12 mouse cellular contexts compared by ENCODE assay signal in the genomic region with DNA sequence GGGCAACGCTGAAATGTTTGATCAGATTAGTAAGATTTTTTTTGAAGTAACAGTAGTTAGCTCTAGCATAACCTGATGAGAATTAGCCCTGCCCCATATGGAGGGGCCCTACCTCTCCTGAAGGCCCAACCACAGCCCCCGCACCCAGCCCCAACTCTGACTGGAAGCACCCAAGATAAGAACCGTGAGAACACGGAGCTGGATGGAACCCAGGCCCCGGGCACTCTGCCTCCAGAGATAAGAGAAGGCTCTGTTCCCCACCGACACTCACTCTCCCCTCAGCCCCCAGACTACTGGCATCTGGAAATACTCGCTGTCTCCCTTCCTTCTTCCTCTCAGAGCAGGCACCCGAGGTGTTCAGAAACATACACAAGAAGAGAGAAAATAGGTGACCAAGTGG. TPM values are rescaled to one million over a fixed set of nuclear protein-coding genes. Genes with fewer than 3 reads are reported as not detected.
DNase-seq lines count a peak whose midpoint lies in the region; ATAC-seq and TF ChIP-seq lines count a peak whose summit lies in the region.
"Had no signal": no experiment of that assay in that cellular context is flagged by ENCODE, and none has a peak within 500 bp of the region (broad histone marks: within the 10 kb centered on the region; RNA-seq: fewer than 3 reads in every experiment).

No protein-coding gene starts in this region.

- H3K36me3 ChIP-seq in heart, embryonic 10.5 days: no peaks in the 10 kb centered on the region
- 0 out of 2 replicates have a peak, but pooled peaks cover 3% of the 10 kb centered on the region for H3K36me3 ChIP-seq in lung, embryonic 14.5 days (ENCODE audit: insufficient read depth)
- H3K36me3 ChIP-seq in liver, embryonic 15.5 days (replicated peaks): no peaks in the 10 kb centered on the region
- H3K36me3 ChIP-seq: embryonic facial prominence, embryonic 12.5 days had no signal

- peak overlapping the region; percentile 10; the same call in 1 of the 2 replicates for H3K4me2 ChIP-seq in lung, embryonic 14.5 days
- H3K4me2 ChIP-seq in liver, embryonic 15.5 days: peak overlapping the region; percentile 52
- H3K4me2 ChIP-seq: embryonic facial prominence, embryonic 12.5 days had no signal

- ATAC-seq in lung, embryonic 14.5 days (ENCODE audit: insufficient read depth): 0 out of 2 replicates have a peak, but pooled peaks have one; percentile 40
- peak; percentile 92 for ATAC-seq in liver, embryonic 15.5 days (ENCODE audit: insufficient read depth)
- ATAC-seq: activated CD4-positive, CD25-positive, alpha-beta regulatory T cell, adult 4 months had no signal

- peaks cover 90% of the 10 kb centered on the region for H3K4me1 ChIP-seq in heart, embryonic 10.5 days
- H3K4me1 ChIP-seq in lung, embryonic 14.5 days (ENCODE audit: insufficient read depth): peaks cover 23% of the 10 kb centered on the region; the same call in 1 of the 2 replicates
- peaks cover 49% of the 10 kb centered on the region for H3K4me1 ChIP-seq in liver, embryonic 15.5 days (replicated peaks)

- no peak for TF ChIP-seq CTCF in lung, embryonic 14.5 days (IDR thresholded peaks at IDR 0.05; ENCODE audit: low read depth)

- peak overlapping the region; percentile 42 for H3K4me3 ChIP-seq in heart, embryonic 10.5 days
- no peak overlapping the region for H3K4me3 ChIP-seq in lung, embryonic 14.5 days (ENCODE audit: low read depth, low read length)
- no peak overlapping the region; the same call in 1 of the 2 replicates for H3K4me3 ChIP-seq in liver, embryonic 15.5 days (replicated peaks)
- H3K4me3 ChIP-seq: embryonic facial prominence, embryonic 12.5 days had no signal

- peak; percentile 96 for DNase-seq in heart, embryonic 10.5 days (ENCODE audit: low spot score)
- DNase-seq in heart, adult 11 months: no peak
- DNase-seq in lung, embryonic 14.5 days: no peak
- DNase-seq in lung, postnatal 4 days: no peak
- peak; percentile 29 for DNase-seq in c-Kit-positive CD71-negative TER-119-negative erythroid progenitor cells, embryonic 14.5 days (ENCODE audit: low read depth)
- no peak for DNase-seq in urinary bladder, postnatal 10 days (ENCODE audit: low spot score)
- no peak for DNase-seq in left cerebral cortex, postnatal 36 days (ENCODE audit: low spot score in 2 of 2)
- DNase-seq: cerebellum, adult 9-10 months; kidney, adult 18-20 months had no signal

- WGBS in heart, embryonic 10.5 days: under 1% methylated on average over 8 of the region's 8 CpGs
- 19% methylated on average over 8 of the region's 8 CpGs for WGBS in lung, embryonic 14.5 days
- WGBS in liver, embryonic 15.5 days (ENCODE audit: insufficient replicate concordance): 9% methylated on average over 8 of the region's 8 CpGs

- H3K9me3 ChIP-seq in heart, embryonic 10.5 days: no peaks in the 10 kb centered on the region
- no peaks in the 10 kb centered on the region for H3K9me3 ChIP-seq in lung, embryonic 14.5 days (ENCODE audit: low read depth, low read length)
- H3K9me3 ChIP-seq in liver, embryonic 15.5 days (replicated peaks): no peaks in the 10 kb centered on the region
- H3K9me3 ChIP-seq: embryonic facial prominence, embryonic 12.5 days had no signal

- H3K27me3 ChIP-seq in heart, embryonic 10.5 days (ENCODE audit: insufficient read depth, poor library complexity, severe bottlenecking): no peaks in the 10 kb centered on the region
- H3K27me3 ChIP-seq in lung, embryonic 14.5 days (ENCODE audit: insufficient read depth, low read length): 0 out of 2 replicates have a peak, but pooled peaks cover 1% of the 10 kb centered on the region
- peaks cover 20% of the 10 kb centered on the region for H3K27me3 ChIP-seq in liver, embryonic 15.5 days
- H3K27me3 ChIP-seq: embryonic facial prominence, embryonic 12.5 days had no signal

- no peak overlapping the region; the same call in none of the 2 replicates for H3K9ac ChIP-seq in lung, embryonic 14.5 days
- peak overlapping the region; percentile 21; the same call in 1 of the 2 replicates for H3K9ac ChIP-seq in liver, embryonic 15.5 days
- H3K9ac ChIP-seq: embryonic facial prominence, embryonic 12.5 days had no signal

- intact Hi-C loops in left cerebral cortex, postnatal 36 days (cut with DNase I): no loop called here

- peak overlapping the region; percentile 86 for H3K27ac ChIP-seq in heart, embryonic 10.5 days
- H3K27ac ChIP-seq in lung, embryonic 14.5 days (ENCODE audit: low read depth): 0 out of 2 replicates have a peak overlapping the region, but pooled peaks have one; percentile 50
- H3K27ac ChIP-seq in liver, embryonic 15.5 days (replicated peaks): peak overlapping the region; percentile 75; the same call in 1 of the 2 replicates
- H3K27ac ChIP-seq: embryonic facial prominence, embryonic 12.5 days had no signal

RNA-seq across cellular contexts. Expression of a gene that starts 6.8 kb away (rescaled TPM):
- polyA plus RNA-seq in heart, embryonic 10.5 days (2016; fragmentation: Nextera tagmentation; extraction: Ambion mirVana): 232 and 318 TPM in 2 replicates
- polyA plus RNA-seq in lung, embryonic 14.5 days (2014; fragmentation: Nextera tagmentation; extraction: Ambion mirVana): 204 and 217 TPM in 2 replicates
- polyA plus RNA-seq in liver, embryonic 15.5 days (2015; fragmentation: Nextera tagmentation; extraction: Ambion mirVana): 66.0 and 88.2 TPM in 2 replicates
- 1 to 10 TPM; 3.3 to 4.3 TPM for total RNA-seq in left cerebral cortex, postnatal 36 days (2021)

Comparison
In these comparisons a context has a peak if more than half of its experiments do, and no peak if none do; other contexts are left out.
1. DNase-seq: peak in heart, embryonic 10.5 days (single experiment) and c-Kit-positive CD71-negative TER-119-negative erythroid progenitor cells, embryonic 14.5 days (single experiment); none in heart, adult 11 months (single experiment), lung, embryonic 14.5 days (single experiment), lung, postnatal 4 days (0 of 2), urinary bladder, postnatal 10 days (single experiment) and left cerebral cortex, postnatal 36 days (0 of 2).
2. Peak in every context shown above with its lines, with median percentiles within 50 percentile points of each other: H3K27ac ChIP-seq.